Mouse (Mus musculus) intestine, embryonic 15.5 days (tissue): ENCODE data around the gene Megf6. TPM values are rescaled to one million over a fixed set of nuclear protein-coding genes. Genes with fewer than 3 reads are reported as not detected.

Experiments used
- polyA plus RNA-seq: library from polyadenylated mRNA; unstranded; fragments of >200 nt; fragmentation: Nextera tagmentation; extraction: Ambion mirVana; gene quantifications from 2 replicates; pipeline ENCODE4 v1.2.1, GENCODE M21; 2015

The Megf6 gene
- polyA plus RNA-seq, 1 experiment from 2014 or later = 13.1 TPM

Other genes with a start within 250 kb of the Megf6 start
- 68.1 and 70.1 TPM in 2 replicates for gene A430005L14Rik, start 213.5 kb upstream of the Megf6 start, polyA plus RNA-seq
- gene Dffb, start 195.6 kb upstream of the Megf6 start, polyA plus RNA-seq = 14.1 and 15.3 TPM in 2 replicates
- 10.8 and 11.0 TPM in 2 replicates for gene Cep104, start 195.5 kb upstream of the Megf6 start, polyA plus RNA-seq
- 22.3 and 23.3 TPM in 2 replicates for gene Lrrc47, start 159.0 kb upstream of the Megf6 start, polyA plus RNA-seq
- 124 and 154 TPM in 2 replicates for gene Smim1, start 144.5 kb upstream of the Megf6 start, polyA plus RNA-seq
- gene Ccdc27, start 128.1 kb upstream of the Megf6 start, polyA plus RNA-seq = not detected in 2 replicates
- 0.13 and 0.33 TPM in 2 replicates for gene Trp73, start 30.5 kb upstream of the Megf6 start, polyA plus RNA-seq
- 28.9 and 31.2 TPM in 2 replicates for gene Wrap73, start 28.4 kb upstream of the Megf6 start, polyA plus RNA-seq
- 102 and 110 TPM in 2 replicates for gene Tprgl, start 10.1 kb upstream of the Megf6 start, polyA plus RNA-seq
- 50.3 and 57.1 TPM in 2 replicates for gene Arhgef16, start 130.9 kb downstream of the Megf6 start, polyA plus RNA-seq
- not detected in 2 replicates for gene B230104I21Rik, start 165.4 kb downstream of the Megf6 start, polyA plus RNA-seq